Mouse (Mus musculus): ENCODE results near the gene Mocs2. TPM values are rescaled to one million over a fixed set of nuclear protein-coding genes. Genes with fewer than 3 reads are reported as not detected.

Gene Mocs2
- polyA plus RNA-seq, 1 experiment from 2014 or later = 119 TPM

- no peak overlapping the region for H3K4me2 ChIP-seq (ENCODE audit: low read length)
- no peaks in the 10 kb centered on the region for H3K4me1 ChIP-seq (ENCODE audit: control insufficient read depth, insufficient read depth, low read length)
- H3K27me3 ChIP-seq (ENCODE audit: control insufficient read depth, insufficient read depth, low read length) = no peaks in the 10 kb centered on the region
- no peaks in the 10 kb centered on the region for H3K9me3 ChIP-seq (ENCODE audit: control insufficient read depth, low read length)
- 90% methylated on average over 1 of the region's 1 CpGs for WGBS
- no peak for DNase-seq
- H3K9ac ChIP-seq (replicated peaks; ENCODE audit: low read length) = no peak overlapping the region
- no peaks in the 10 kb centered on the region for H3K36me3 ChIP-seq (ENCODE audit: control insufficient read depth, insufficient read depth, low read length)
- H3K4me3 ChIP-seq (replicated peaks; ENCODE audit: low read depth, low read length) = no peak overlapping the region
- H3K27ac ChIP-seq (replicated peaks; ENCODE audit: low read depth, low read length) = no peak overlapping the region
- no peak for ATAC-seq (ENCODE audit: low FRiP score, low TSS enrichment)
Measured at GRCm38 (mm10) chr13:114843318-114843717, 25.3 kb downstream of the Mocs2 start.

GRCm38 (mm10) chr13:114845804-114846203, 27.8 kb downstream of the Mocs2 start:
- H3K4me1 ChIP-seq (ENCODE audit: control insufficient read depth, insufficient read depth, low read length) = no peaks in the 10 kb centered on the region
- no peak overlapping the region for H3K4me2 ChIP-seq (ENCODE audit: low read length)
- no peaks in the 10 kb centered on the region for H3K36me3 ChIP-seq (ENCODE audit: control insufficient read depth, insufficient read depth, low read length)
- H3K9ac ChIP-seq (replicated peaks; ENCODE audit: low read length) = no peak overlapping the region
- no peak overlapping the region for H3K27ac ChIP-seq (replicated peaks; ENCODE audit: low read depth, low read length)
- H3K4me3 ChIP-seq (replicated peaks; ENCODE audit: low read depth, low read length) = no peak overlapping the region
- 81% methylated on average over 6 of the region's 6 CpGs for WGBS
- no peaks in the 10 kb centered on the region for H3K27me3 ChIP-seq (ENCODE audit: control insufficient read depth, insufficient read depth, low read length)
- DNase-seq (no peak), ATAC-seq (ENCODE audit: low FRiP score, low TSS enrichment) (no peak)
- H3K9me3 ChIP-seq (ENCODE audit: control insufficient read depth, low read length) = no peaks in the 10 kb centered on the region

GRCm38 (mm10) chr13:114848945-114849344, 30.9 kb downstream of the Mocs2 start:
- ATAC-seq (ENCODE audit: low FRiP score, low TSS enrichment) = no peak
- H3K4me1 ChIP-seq (ENCODE audit: control insufficient read depth, insufficient read depth, low read length) = no peaks in the 10 kb centered on the region
- WGBS = 70% methylated on average over 3 of the region's 3 CpGs

GRCm38 (mm10) chr13:114852264-114853111, 34.5 kb downstream of the Mocs2 start:
- Histone ChIP-seq H3K4me1 (ENCODE audit: control insufficient read depth, insufficient read depth, low read length) (no peaks in the 10 kb centered on the region), H3K27ac (replicated peaks; ENCODE audit: low read depth, low read length) (no peak overlapping the region), H3K9me3 (ENCODE audit: control insufficient read depth, low read length) (no peaks in the 10 kb centered on the region), H3K27me3 (ENCODE audit: control insufficient read depth, insufficient read depth, low read length) (no peaks in the 10 kb centered on the region), H3K4me3 (replicated peaks; ENCODE audit: low read depth, low read length) (no peak overlapping the region), H3K36me3 (ENCODE audit: control insufficient read depth, insufficient read depth, low read length) (no peaks in the 10 kb centered on the region), H3K4me2 (ENCODE audit: low read length) (no peak overlapping the region), H3K9ac (replicated peaks; ENCODE audit: low read length) (no peak overlapping the region)
- DNase-seq (no peak), ATAC-seq (ENCODE audit: low FRiP score, low TSS enrichment) (no peak)
- 90% methylated on average over 6 of the region's 6 CpGs for WGBS

More at GRCm38 (mm10) chr13:114848945-114849344, 30.9 kb downstream of the Mocs2 start:
- DNase-seq = no peak
- no peak overlapping the region for H3K27ac ChIP-seq (replicated peaks; ENCODE audit: low read depth, low read length)
- H3K4me3 ChIP-seq (replicated peaks; ENCODE audit: low read depth, low read length) = no peak overlapping the region
- H3K9ac ChIP-seq (replicated peaks; ENCODE audit: low read length) = no peak overlapping the region
- no peaks in the 10 kb centered on the region for H3K36me3 ChIP-seq (ENCODE audit: control insufficient read depth, insufficient read depth, low read length)
- no peaks in the 10 kb centered on the region for H3K9me3 ChIP-seq (ENCODE audit: control insufficient read depth, low read length)
- H3K4me2 ChIP-seq (ENCODE audit: low read length) = no peak overlapping the region
- no peaks in the 10 kb centered on the region for H3K27me3 ChIP-seq (ENCODE audit: control insufficient read depth, insufficient read depth, low read length)

GRCm38 (mm10) chr13:114853152-114853551, 35.1 kb downstream of the Mocs2 start:
- no peak for DNase-seq
- 89% methylated on average over 2 of the region's 2 CpGs for WGBS
- H3K36me3 ChIP-seq (ENCODE audit: control insufficient read depth, insufficient read depth, low read length) = no peaks in the 10 kb centered on the region

GRCm38 (mm10) chr13:114854023-114854422, 36.0 kb downstream of the Mocs2 start:
- 90% methylated on average over 6 of the region's 6 CpGs for WGBS
- ATAC-seq (ENCODE audit: low FRiP score, low TSS enrichment) (no peak), DNase-seq (no peak)

More at GRCm38 (mm10) chr13:114853152-114853551, 35.1 kb downstream of the Mocs2 start:
- H3K4me2 ChIP-seq (ENCODE audit: low read length) = no peak overlapping the region
- H3K4me1 ChIP-seq (ENCODE audit: control insufficient read depth, insufficient read depth, low read length) = no peaks in the 10 kb centered on the region
- no peak for ATAC-seq (ENCODE audit: low FRiP score, low TSS enrichment)
- H3K27me3 ChIP-seq (ENCODE audit: control insufficient read depth, insufficient read depth, low read length) = no peaks in the 10 kb centered on the region
- no peak overlapping the region for H3K4me3 ChIP-seq (replicated peaks; ENCODE audit: low read depth, low read length)
- H3K9ac ChIP-seq (replicated peaks; ENCODE audit: low read length) = no peak overlapping the region
- H3K9me3 ChIP-seq (ENCODE audit: control insufficient read depth, low read length) = no peaks in the 10 kb centered on the region
- H3K27ac ChIP-seq (replicated peaks; ENCODE audit: low read depth, low read length) = no peak overlapping the region

GRCm38 (mm10) chr13:114854428-114854827, 36.4 kb downstream of the Mocs2 start:
- ATAC-seq (ENCODE audit: low FRiP score, low TSS enrichment) = no peak
- no peak overlapping the region for H3K4me2 ChIP-seq (ENCODE audit: low read length)
- no peaks in the 10 kb centered on the region for H3K36me3 ChIP-seq (ENCODE audit: control insufficient read depth, insufficient read depth, low read length)
- no peaks in the 10 kb centered on the region for H3K4me1 ChIP-seq (ENCODE audit: control insufficient read depth, insufficient read depth, low read length)
- 95% methylated on average over 3 of the region's 3 CpGs for WGBS
- H3K27ac ChIP-seq (replicated peaks; ENCODE audit: low read depth, low read length) = no peak overlapping the region
- no peak for DNase-seq
- H3K27me3 ChIP-seq (ENCODE audit: control insufficient read depth, insufficient read depth, low read length) = no peaks in the 10 kb centered on the region
- no peak overlapping the region for H3K9ac ChIP-seq (replicated peaks; ENCODE audit: low read length)
- H3K4me3 ChIP-seq (replicated peaks; ENCODE audit: low read depth, low read length) = no peak overlapping the region
- H3K9me3 ChIP-seq (ENCODE audit: control insufficient read depth, low read length) = no peaks in the 10 kb centered on the region

More at GRCm38 (mm10) chr13:114854023-114854422, 36.0 kb downstream of the Mocs2 start:
- H3K36me3 ChIP-seq (ENCODE audit: control insufficient read depth, insufficient read depth, low read length) = no peaks in the 10 kb centered on the region
- H3K27ac ChIP-seq (replicated peaks; ENCODE audit: low read depth, low read length) = no peak overlapping the region
- H3K4me3 ChIP-seq (replicated peaks; ENCODE audit: low read depth, low read length) = no peak overlapping the region
- no peak overlapping the region for H3K4me2 ChIP-seq (ENCODE audit: low read length)
- no peaks in the 10 kb centered on the region for H3K4me1 ChIP-seq (ENCODE audit: control insufficient read depth, insufficient read depth, low read length)
- H3K9ac ChIP-seq (replicated peaks; ENCODE audit: low read length) = no peak overlapping the region
- no peaks in the 10 kb centered on the region for H3K9me3 ChIP-seq (ENCODE audit: control insufficient read depth, low read length)
- H3K27me3 ChIP-seq (ENCODE audit: control insufficient read depth, insufficient read depth, low read length) = no peaks in the 10 kb centered on the region

- 25% methylated on average over 15 of the region's 15 CpGs for WGBS
Measured at GRCm38 (mm10) chr13:114855573-114856268, 37.7 kb downstream of the Mocs2 start.

More at GRCm38 (mm10) chr13:114855573-114856268, 37.7 kb downstream of the Mocs2 start:
- Histone ChIP-seq H3K36me3 (ENCODE audit: control insufficient read depth, insufficient read depth, low read length) (no peaks in the 10 kb centered on the region), H3K4me2 (ENCODE audit: low read length) (peak overlapping the region; percentile 40), H3K4me3 (replicated peaks; ENCODE audit: low read depth, low read length) (no peak overlapping the region), H3K4me1 (ENCODE audit: control insufficient read depth, insufficient read depth, low read length) (no peaks in the 10 kb centered on the region), H3K9me3 (ENCODE audit: control insufficient read depth, low read length) (no peaks in the 10 kb centered on the region), H3K27me3 (ENCODE audit: control insufficient read depth, insufficient read depth, low read length) (no peaks in the 10 kb centered on the region), H3K27ac (replicated peaks; ENCODE audit: low read depth, low read length) (no peak overlapping the region), H3K9ac (replicated peaks; ENCODE audit: low read length) (no peak overlapping the region)
- no peak for ATAC-seq (ENCODE audit: low FRiP score, low TSS enrichment)
- DNase-seq = peak; percentile 29

All from midbrain, embryonic 14.5 days (tissue).